Mouse (Mus musculus) lung, postnatal 0 days (tissue): ENCODE measurements around the gene Ttll2. TPM values are rescaled to one million over a fixed set of nuclear protein-coding genes. Genes with fewer than 3 reads are reported as not detected.
"Not testable (repeated sequence)": the region's sequence is repeated elsewhere in the genome, so short reads cannot be mapped to it uniquely, and the experiment has no call there.

Experiments
- ATAC-seq: fragments of 200-750 bp; cut with Nextera tagmentation; 2 replicates; pipeline ENCODE4 v1.8.0; 2017; ENCODE audit warnings: moderate library complexity
- DNase-seq: peaks from one replicate; pipeline ENCODE4 v3.0.0-alpha.2; 2016; ENCODE audit warnings: low spot score
- H3K27ac ChIP-seq: fragments of 300-500 bp; sonication (generic); 2 replicates; pipeline ENCODE4 v1.5.1; 2014; ENCODE audit warnings: antibody characterized with exemption, mild to moderate bottlenecking, low read length, mixed read lengths
- H3K27me3 ChIP-seq: fragments of 300-500 bp; sonication (generic); replicated peaks from 2 replicates; pipeline ENCODE4 v1.6.1; 2014; ENCODE audit warnings: low read length, mixed read lengths; ENCODE audit not compliant: insufficient read depth
- H3K36me3 ChIP-seq: fragments of 300-500 bp; sonication (generic); 2 replicates; pipeline ENCODE4 v1.6.1; 2014; ENCODE audit warnings: low read length, mixed read lengths; ENCODE audit not compliant: insufficient read depth
- H3K4me1 ChIP-seq: fragments of 300-500 bp; sonication (generic); 2 replicates; pipeline ENCODE4 v1.6.1; 2014; ENCODE audit warnings: antibody characterized with exemption, low read depth, low read length, mixed read lengths; ENCODE audit not compliant: insufficient read depth
- H3K4me2 ChIP-seq: fragments of 300-500 bp; sonication (generic); replicated peaks from 2 replicates; pipeline ENCODE4 v1.6.1; 2014; ENCODE audit warnings: low read depth, mild to moderate bottlenecking, low read length, moderate library complexity, mixed read lengths
- H3K4me3 ChIP-seq: fragments of 300-500 bp; sonication (generic); 2 replicates; pipeline ENCODE4 v1.5.1; 2014; ENCODE audit warnings: low read depth, low read length
- H3K9ac ChIP-seq: fragments of 300-500 bp; sonication (generic); replicated peaks from 2 replicates; pipeline ENCODE4 v1.6.1; 2014; ENCODE audit warnings: low read depth, mild to moderate bottlenecking
- H3K9me3 ChIP-seq: fragments of 300-500 bp; sonication (generic); 2 replicates; pipeline ENCODE4 v1.6.1; 2016; ENCODE audit warnings: low read length, mixed read lengths
- WGBS: fragments of 180-500 bp; shearing (Covaris S2); extraction: QIAGEN DNeasy Blood & Tissue Kit; methylation state at CpG from one replicate; pipeline ENCODE4 v1.1.7; 2014; 5-methylcytosine and 5-hydroxymethylcytosine counted together
- polyA plus RNA-seq: library from polyadenylated mRNA; unstranded; fragments of >200 nt; fragmentation: Nextera tagmentation; extraction: Ambion mirVana; gene quantifications from 2 replicates; pipeline ENCODE4 v1.2.1, GENCODE M21; 2015

Ttll2 gene
- polyA plus RNA-seq, 1 experiment from 2014 or later: not detected

DNA sequence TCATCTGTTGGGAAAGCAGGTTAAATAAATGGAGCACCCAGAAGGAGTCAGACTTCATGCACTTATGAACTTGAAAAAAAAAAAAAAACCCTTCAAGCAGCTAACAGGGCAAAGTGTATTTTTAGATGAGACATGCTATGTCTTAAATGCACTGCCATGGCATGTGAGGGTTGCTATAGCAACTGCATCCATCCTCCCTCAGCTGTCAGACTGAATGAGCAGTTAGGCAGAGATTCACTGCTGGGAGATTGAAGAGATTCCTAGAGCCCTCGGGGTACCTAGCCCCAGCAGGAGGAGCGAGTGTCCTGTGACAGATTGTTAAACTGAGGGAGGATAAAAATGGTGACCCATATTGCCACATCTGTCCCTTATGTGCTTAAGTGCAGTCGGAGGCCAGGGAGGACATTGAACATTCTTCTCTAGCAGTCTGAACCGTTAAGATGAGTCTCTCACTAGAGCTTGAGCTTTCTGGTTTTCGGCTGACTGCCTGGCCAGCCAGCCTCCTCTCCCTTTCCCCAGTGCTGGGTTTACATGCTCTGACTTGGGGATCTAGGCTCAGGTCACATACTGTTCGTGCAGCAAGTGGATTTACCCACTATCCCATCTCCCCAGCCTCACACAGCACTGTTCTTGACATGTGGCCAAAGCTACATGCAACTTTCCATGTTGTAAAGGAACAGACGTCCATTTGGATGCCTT is 14.3 kb upstream of the Ttll2 start:
- not testable (repeated sequence) for H3K4me2 ChIP-seq, H3K4me1 ChIP-seq, H3K27me3 ChIP-seq, H3K9me3 ChIP-seq, ATAC-seq, H3K36me3 ChIP-seq, H3K9ac ChIP-seq, H3K27ac ChIP-seq, DNase-seq, H3K4me3 ChIP-seq
- 28% methylated on average over 3 of the region's 7 CpGs for WGBS

DNA sequence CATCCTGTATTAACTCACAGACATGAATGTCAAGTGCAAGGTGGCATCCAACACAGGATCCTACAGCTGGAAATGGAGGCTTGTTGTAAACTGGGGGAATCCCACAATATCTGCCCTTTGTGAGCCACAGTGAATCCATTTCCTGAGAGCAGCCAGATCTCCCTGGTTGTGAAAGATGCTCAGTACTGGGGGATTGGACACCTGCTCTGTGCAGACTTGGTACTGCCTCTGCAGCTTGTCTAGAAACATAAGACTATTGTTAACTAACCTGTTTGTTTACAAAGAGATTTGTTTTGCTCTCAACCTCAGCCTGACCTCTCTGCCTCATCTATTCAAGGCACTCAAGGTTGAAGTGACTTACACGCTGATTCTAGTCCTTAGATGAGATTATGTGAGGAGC is 13.8 kb upstream of the Ttll2 start:
- not testable (repeated sequence) for H3K27me3 ChIP-seq, H3K4me1 ChIP-seq, H3K27ac ChIP-seq, H3K36me3 ChIP-seq, H3K4me3 ChIP-seq, DNase-seq, H3K4me2 ChIP-seq, H3K9me3 ChIP-seq, ATAC-seq, H3K9ac ChIP-seq
- WGBS: no CpG with 5 or more reads among the region's 1 CpGs

DNA sequence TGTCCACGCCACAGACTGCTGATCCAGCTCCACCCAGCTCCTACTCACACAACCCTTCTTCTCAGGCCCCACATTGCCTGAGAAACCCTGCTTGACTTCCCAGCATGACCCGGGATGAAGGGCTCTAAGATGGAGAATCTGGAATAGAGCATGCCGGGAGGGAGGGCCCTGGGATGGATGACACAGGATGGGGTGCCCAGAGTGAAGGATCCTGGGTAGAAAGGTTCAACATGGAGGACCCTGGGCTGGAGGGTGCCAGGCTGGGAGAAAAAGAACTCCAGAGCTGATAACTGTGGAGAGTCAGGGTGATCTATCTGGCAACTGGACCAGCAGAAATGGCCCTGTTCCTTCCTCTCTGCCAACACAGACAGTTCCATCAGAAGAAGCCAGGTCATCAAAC is 13.1 kb upstream of the Ttll2 start:
- not testable (repeated sequence) for H3K9me3 ChIP-seq, DNase-seq, H3K27ac ChIP-seq, H3K9ac ChIP-seq, H3K36me3 ChIP-seq, H3K4me2 ChIP-seq, H3K27me3 ChIP-seq, H3K4me1 ChIP-seq, ATAC-seq, H3K4me3 ChIP-seq
- WGBS: no CpG with 5 or more reads among the region's 3 CpGs

DNA sequence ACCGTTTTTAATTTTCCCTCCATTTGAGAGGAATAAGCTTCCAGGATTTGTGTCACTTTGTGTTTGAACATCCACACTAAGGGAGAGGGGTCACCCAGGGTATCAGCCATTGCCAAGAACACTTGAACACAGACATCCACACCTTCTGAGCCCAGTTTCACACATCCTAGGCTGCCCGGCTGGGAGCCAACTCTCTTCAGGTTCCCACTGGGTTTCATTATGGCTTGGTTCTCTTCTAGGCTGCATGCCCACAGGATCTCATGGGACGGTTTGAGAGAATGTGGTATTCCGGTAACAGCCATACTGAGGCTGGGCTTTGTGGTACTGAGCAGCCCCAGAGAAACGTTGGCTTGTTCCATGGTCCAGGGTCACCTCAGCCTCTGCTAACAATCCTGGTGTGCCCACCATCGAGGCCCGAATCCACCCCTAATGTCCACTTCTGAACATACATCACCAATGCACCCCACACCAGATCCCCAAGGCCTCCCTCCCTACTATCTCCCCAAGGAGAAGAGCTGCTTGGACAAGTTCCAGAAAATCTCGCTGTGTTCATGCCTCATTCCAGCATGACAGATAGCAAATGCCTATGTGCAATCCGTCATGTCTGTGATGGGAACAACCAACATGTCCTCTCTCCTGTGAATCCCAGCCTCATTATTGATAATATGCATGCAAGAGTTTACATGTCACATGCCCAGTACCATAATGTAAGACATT is 8.4 kb upstream of the Ttll2 start:
- not testable (repeated sequence) for H3K27me3 ChIP-seq, DNase-seq, H3K9ac ChIP-seq, ATAC-seq, H3K4me3 ChIP-seq, H3K27ac ChIP-seq, H3K4me1 ChIP-seq, H3K9me3 ChIP-seq, H3K4me2 ChIP-seq, H3K36me3 ChIP-seq
- 80% methylated on average over 9 of the region's 9 CpGs for WGBS

- not testable (repeated sequence) for H3K4me1 ChIP-seq, H3K9me3 ChIP-seq, H3K36me3 ChIP-seq, H3K27ac ChIP-seq, DNase-seq, H3K4me2 ChIP-seq, H3K27me3 ChIP-seq, H3K4me3 ChIP-seq, ATAC-seq, H3K9ac ChIP-seq
- WGBS: 64% methylated on average over 4 of the region's 4 CpGs
Measured at GRCm38 (mm10) chr17:7359806-7360205, 7.3 kb upstream of the Ttll2 start.

DNA sequence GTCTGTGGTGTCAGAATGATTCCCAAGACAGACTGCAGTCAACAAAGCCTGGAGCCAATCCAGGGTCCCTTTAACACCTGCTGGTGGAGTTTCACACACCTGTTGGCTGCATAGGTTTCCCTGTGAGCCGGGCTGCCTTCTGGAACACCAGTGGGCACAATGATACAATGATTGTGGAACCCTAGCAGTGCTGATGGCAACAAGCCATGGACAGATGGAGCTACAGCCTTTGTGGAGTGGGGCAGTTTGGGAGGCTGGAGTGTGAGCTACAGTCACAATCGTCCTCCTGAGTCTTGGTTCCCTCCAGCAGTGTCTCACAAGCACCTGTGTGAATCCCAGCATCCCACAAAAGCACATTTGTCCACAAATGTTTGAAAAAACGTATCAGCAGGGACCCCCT is 3.7 kb downstream of the Ttll2 start:
- H3K4me2 ChIP-seq, H3K9me3 ChIP-seq, H3K36me3 ChIP-seq, ATAC-seq, DNase-seq, H3K4me3 ChIP-seq, H3K9ac ChIP-seq, H3K27ac ChIP-seq, H3K27me3 ChIP-seq, H3K4me1 ChIP-seq: not testable (repeated sequence)
- WGBS: 58% methylated on average over 2 of the region's 3 CpGs

DNA sequence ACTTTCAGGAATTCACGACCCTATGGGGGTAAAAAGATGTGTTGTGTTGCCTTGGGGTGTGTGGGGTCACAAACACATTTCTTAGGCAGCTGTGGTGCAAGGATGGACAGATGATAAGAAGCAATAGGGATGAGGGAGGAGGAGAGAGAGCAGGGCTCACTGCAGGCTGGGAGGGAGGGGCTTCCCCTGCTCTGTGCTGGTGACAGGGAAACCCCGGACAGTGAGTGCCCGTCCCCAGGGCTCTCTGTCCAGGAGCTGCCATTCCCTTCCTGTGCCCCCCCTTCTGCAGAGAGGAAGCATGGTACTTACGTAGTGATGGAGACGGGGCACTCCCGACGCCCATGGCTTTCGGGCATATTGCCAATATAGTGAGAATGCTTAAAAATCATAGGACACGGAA is 15.1 kb downstream of the Ttll2 start:
- H3K36me3 ChIP-seq, H3K4me2 ChIP-seq, H3K9ac ChIP-seq, H3K4me1 ChIP-seq, H3K9me3 ChIP-seq, H3K27ac ChIP-seq, H3K4me3 ChIP-seq, H3K27me3 ChIP-seq: not testable (repeated sequence)
- 24% methylated on average over 9 of the region's 9 CpGs for WGBS
- DNase-seq (peak; percentile 17), ATAC-seq (peak; percentile 56)

DNA sequence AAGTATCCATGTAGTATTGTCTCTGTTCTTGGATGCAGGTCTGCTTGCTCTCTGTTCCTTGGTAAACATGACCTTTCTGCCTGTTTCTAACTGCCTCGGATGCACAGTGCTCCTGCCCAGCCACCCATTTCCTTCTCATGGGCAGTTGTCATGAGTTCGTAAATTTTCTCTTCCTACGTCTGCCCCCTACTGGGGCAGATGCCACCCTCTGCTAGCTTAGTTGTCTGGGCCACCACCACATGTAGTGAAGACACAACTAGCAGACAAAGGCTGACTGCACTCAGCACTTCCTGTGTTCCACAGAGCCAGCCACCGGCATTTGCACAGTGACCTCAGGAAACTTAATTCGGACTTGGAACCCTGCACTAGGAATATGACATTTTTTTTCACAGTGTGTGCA is 19.8 kb downstream of the Ttll2 start:
- H3K9me3 ChIP-seq, H3K4me1 ChIP-seq, DNase-seq, H3K9ac ChIP-seq, H3K36me3 ChIP-seq, H3K4me3 ChIP-seq, H3K27ac ChIP-seq, H3K27me3 ChIP-seq, ATAC-seq, H3K4me2 ChIP-seq: not testable (repeated sequence)
- 44% methylated on average over 2 of the region's 5 CpGs for WGBS

DNA sequence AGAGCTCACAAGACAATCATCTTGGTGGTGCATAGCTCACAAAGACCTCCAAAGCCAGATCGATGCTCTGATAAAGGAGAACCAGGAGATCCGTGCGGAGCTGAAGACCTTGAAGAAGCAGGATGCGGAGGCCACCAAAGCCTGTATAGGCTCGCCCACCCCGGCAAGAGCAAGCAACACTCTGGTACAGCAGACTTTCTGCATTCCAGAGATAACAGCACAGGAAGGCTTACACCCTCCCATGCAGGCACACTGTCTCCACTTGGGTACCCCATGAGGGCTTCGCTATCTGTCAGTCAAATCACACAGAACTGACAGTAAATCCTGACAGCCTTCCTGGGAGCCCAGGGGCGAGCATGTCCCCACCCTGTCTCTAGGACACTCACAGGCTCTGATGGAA is 26.1 kb downstream of the Ttll2 start:
- H3K27ac ChIP-seq, ATAC-seq, H3K4me2 ChIP-seq, H3K4me1 ChIP-seq, DNase-seq, H3K36me3 ChIP-seq, H3K9ac ChIP-seq, H3K9me3 ChIP-seq, H3K4me3 ChIP-seq, H3K27me3 ChIP-seq: not testable (repeated sequence)
- 43% methylated on average over 3 of the region's 8 CpGs for WGBS
